Mouse (Mus musculus) adrenal gland, adult 10 weeks (tissue): ENCODE measurements around the gene Olfr1471. TPM values are rescaled to one million over a fixed set of nuclear protein-coding genes. Genes with fewer than 3 reads are reported as not detected.

Experiments used
- polyA plus RNA-seq: library from polyadenylated mRNA; stranded (reverse); fragments of 350-450 nt; fragmentation: Illumina TruSeq; extraction: RNeasy Lipid Tissue Mini Kit (QIAGEN cat#74804); gene quantifications from one replicate; pipeline ENCODE4 v1.2.3, GENCODE M21; 2014; ENCODE audit warnings: low read depth, low replicate concordance

The Olfr1471 gene
- polyA plus RNA-seq: not detected

GRCm38 (mm10) chr19:13443109-13443508, at the start of gene Olfr1471:
Gene Olfr1471, plus strand, starts transcription at chr19:13443409.

DNA sequence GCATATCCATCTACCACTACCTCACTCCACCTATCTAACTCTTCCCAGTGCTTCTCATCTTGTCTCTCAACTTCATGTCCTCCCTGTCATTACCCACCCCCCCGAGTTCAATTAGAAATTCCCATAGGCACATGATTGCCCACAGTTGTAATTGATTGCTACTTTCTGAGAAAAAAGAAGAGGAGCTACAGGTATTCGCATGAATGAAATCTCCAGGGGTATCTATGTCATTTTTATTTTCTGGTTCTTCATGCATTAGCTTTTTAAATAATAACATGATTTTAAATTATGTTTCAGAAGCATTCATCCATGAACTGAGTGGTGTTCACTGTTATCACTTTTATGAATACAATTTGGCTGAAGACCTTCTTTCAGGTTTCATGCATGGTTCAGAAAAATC, 35.7 kb upstream of the Olfr1471 start, which contains the start of gene Olfr1469:
Gene Olfr1469 (plus strand): TSS at position 301 of the 400 bp plus-strand sequence.

GRCm38 (mm10) chr19:13455986-13456385, 12.8 kb downstream of the Olfr1471 start, which contains the start of gene Olfr1472:
Gene Olfr1472, minus strand, starts transcription at chr19:13456086.

GRCm38 (mm10) chr19:13469265-13469664, 26.1 kb downstream of the Olfr1471 start, which contains the start of gene Olfr1474:
Gene Olfr1474, plus strand, starts transcription at chr19:13469565.

GRCm38 (mm10) chr19:13480096-13480495, 36.9 kb downstream of the Olfr1471 start, which contains the start of gene Olfr1475:
Gene Olfr1475, minus strand, starts transcription at chr19:13480196.

DNA sequence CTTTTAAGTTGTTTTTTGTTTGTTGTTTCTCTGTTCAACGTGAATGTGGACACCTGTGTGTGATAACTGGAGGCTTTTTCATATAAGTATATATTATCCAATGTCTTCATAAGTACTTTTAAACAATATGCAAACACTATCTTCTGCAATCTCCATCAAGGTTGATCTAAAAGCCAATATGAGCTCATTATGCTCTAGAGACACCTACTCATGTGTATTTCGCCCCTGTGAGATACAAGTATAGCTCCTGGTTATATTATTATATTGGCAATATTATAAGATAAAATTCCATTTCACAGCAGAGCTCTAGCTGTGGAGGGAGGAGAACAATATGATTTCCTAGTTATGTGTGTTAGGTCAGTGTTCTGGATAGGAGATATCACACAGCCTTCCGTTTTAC, 57.0 kb downstream of the Olfr1471 start, which contains the start of gene Olfr1477:
Gene Olfr1477 (plus strand): TSS at position 301 of the 400 bp plus-strand sequence.

Other genes with a start within 250 kb of the Olfr1471 start
- gene Olfr1463, start 212.1 kb upstream of the Olfr1471 start, polyA plus RNA-seq: not detected
- not detected for gene Olfr1465, start 127.9 kb upstream of the Olfr1471 start, polyA plus RNA-seq
- not detected for gene Olfr1466, start 104.5 kb upstream of the Olfr1471 start, polyA plus RNA-seq
- gene Olfr1467, start 81.2 kb upstream of the Olfr1471 start, polyA plus RNA-seq: not detected
- not detected for gene Olfr1469, start 35.6 kb upstream of the Olfr1471 start, polyA plus RNA-seq
- not detected for gene Olfr1472, start 12.7 kb downstream of the Olfr1471 start, polyA plus RNA-seq
- not detected for gene Olfr1474, start 26.2 kb downstream of the Olfr1471 start, polyA plus RNA-seq
- not detected for gene Olfr1475, start 36.8 kb downstream of the Olfr1471 start, polyA plus RNA-seq
- gene Olfr1477, start 57.1 kb downstream of the Olfr1471 start, polyA plus RNA-seq: not detected
- not detected for gene Olfr1480, start 84.5 kb downstream of the Olfr1471 start, polyA plus RNA-seq
- not detected for gene Olfr1484, start 140.1 kb downstream of the Olfr1471 start, polyA plus RNA-seq
- gene Olfr1487, start 174.0 kb downstream of the Olfr1471 start, polyA plus RNA-seq: not detected
- not detected for gene Olfr1489, start 188.2 kb downstream of the Olfr1471 start, polyA plus RNA-seq
- not detected for gene Olfr1490, start 207.7 kb downstream of the Olfr1471 start, polyA plus RNA-seq